Mouse (Mus musculus): ENCODE results near the gene Map3k6. TPM values are rescaled to one million over a fixed set of nuclear protein-coding genes. Genes with fewer than 3 reads are reported as not detected.

Map3k6 gene
- polyA plus RNA-seq, 1 experiment from 2014 or later: 2.3 TPM

DNA sequence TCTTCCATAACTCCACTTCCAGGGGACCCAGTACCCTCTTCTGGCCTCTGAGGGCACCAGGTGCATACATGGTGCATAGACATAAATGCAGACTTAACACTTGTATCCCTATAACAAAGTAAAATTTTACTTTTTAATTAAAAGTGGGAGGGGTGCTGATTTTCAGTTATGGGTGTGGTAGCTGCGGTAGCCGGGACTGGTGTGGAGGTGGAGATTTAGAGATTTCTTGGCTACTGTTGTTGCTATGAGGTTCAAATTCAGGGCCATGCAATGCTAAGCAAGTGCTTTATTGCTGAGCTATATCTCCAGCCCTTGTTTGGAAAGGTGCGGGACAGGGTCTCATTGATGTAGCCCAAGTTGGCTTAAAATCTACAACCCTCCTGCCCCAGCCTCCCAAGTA lies 21.9 kb upstream of the Map3k6 start:
- ATAC-seq (ENCODE audit: extremely low read depth, insufficient number of reproducible peaks, low FRiP score, low TSS enrichment): no peak
- H3K9me3 ChIP-seq: no peaks in the 10 kb centered on the region
- H3K4me3 ChIP-seq: no peak overlapping the region
- no peak overlapping the region for H3K4me2 ChIP-seq
- H3K9ac ChIP-seq: no peak overlapping the region
- H3K4me1 ChIP-seq: peaks cover 9% of the 10 kb centered on the region
- no peaks in the 10 kb centered on the region for H3K36me3 ChIP-seq
- H3K27ac ChIP-seq (replicated peaks): no peak overlapping the region
- WGBS: 82% methylated on average over 3 of the region's 3 CpGs
- H3K27me3 ChIP-seq (replicated peaks): peaks cover 70% of the 10 kb centered on the region

DNA sequence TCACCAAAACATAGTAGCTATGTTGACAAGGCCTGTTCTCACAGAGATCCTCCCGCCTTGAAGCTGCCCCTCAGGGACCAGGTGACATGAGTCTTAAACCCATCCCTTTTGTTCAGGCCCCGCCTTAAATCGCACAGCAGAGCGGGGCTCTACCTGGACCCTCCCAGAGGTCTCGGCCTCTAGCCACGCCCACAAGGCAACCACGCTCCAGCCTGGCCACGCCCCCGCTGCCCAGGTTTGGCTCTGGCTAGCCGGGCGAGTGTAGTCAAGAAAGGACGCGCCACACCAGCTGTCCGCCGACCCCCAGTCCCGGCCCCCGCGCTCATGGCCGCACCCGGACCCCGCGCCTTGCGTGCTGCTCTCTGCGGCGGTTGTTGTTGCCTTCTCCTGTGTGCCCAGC lies 20.0 kb upstream of the Map3k6 start:
- H3K27me3 ChIP-seq (replicated peaks): peaks cover 53% of the 10 kb centered on the region
- H3K4me2 ChIP-seq: peak overlapping the region; percentile 72
- no peaks in the 10 kb centered on the region for H3K36me3 ChIP-seq
- H3K9ac ChIP-seq: peak overlapping the region; percentile 77
- peak overlapping the region; percentile 49 for H3K4me3 ChIP-seq
- H3K27ac ChIP-seq (replicated peaks): no peak overlapping the region
- no peak for ATAC-seq (ENCODE audit: extremely low read depth, insufficient number of reproducible peaks, low FRiP score, low TSS enrichment)
- WGBS: 3% methylated on average over 25 of the region's 25 CpGs
- peaks cover 7% of the 10 kb centered on the region for H3K4me1 ChIP-seq
- H3K9me3 ChIP-seq: no peaks in the 10 kb centered on the region

DNA sequence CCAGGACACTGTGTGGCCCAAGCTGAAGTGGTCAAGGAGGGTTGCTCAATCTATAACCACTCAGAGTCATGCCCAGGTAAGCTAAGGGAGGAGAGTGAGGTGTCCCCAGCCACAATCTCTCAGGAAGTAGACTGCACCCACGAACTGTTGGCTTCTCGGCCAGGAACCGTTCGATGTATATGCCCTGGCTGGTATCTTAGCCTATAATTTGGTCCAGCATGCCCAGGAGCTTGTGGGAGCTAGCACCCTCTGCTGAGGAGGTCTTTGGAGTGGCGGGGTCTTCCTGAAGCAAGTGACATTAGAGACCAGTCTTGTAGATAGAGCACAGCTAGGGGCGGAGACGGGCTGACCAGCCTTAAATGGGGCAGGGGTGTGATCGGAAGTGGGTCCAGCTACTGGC lies 18.9 kb upstream of the Map3k6 start:
- H3K4me1 ChIP-seq: peaks cover 7% of the 10 kb centered on the region
- no peak for ATAC-seq (ENCODE audit: extremely low read depth, insufficient number of reproducible peaks, low FRiP score, low TSS enrichment)
- peaks cover 53% of the 10 kb centered on the region for H3K27me3 ChIP-seq (replicated peaks)
- H3K27ac ChIP-seq (replicated peaks): no peak overlapping the region
- WGBS: 73% methylated on average over 8 of the region's 8 CpGs
- no peak overlapping the region for H3K4me3 ChIP-seq
- no peak overlapping the region for H3K9ac ChIP-seq
- no peak overlapping the region for H3K4me2 ChIP-seq
- no peaks in the 10 kb centered on the region for H3K9me3 ChIP-seq
- H3K36me3 ChIP-seq: no peaks in the 10 kb centered on the region

DNA sequence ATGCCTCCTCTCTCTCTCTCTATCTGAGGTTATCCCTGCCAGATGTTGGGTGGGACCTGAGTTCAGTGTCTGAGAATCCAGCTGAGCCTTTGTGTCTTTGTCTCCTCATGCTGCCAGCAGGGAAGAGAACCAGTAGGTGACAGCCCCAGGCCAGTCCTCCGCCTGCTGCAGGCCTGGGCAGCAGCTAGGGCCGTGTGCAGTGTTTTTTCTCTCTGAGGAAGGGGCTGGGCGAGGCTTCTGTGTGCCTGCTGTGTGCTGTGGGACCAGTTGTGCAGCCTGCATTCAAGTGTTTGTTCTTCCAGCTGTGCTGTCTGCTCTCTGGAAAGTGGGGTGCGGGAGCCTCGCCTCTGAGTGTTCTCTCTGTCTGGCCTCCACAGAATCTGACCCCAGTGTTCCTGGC lies 16.7 kb upstream of the Map3k6 start:
- Histone ChIP-seq H3K27me3 (replicated peaks) (peaks cover 42% of the 10 kb centered on the region), H3K9ac (no peak overlapping the region), H3K4me1 (peaks cover 7% of the 10 kb centered on the region), H3K36me3 (no peaks in the 10 kb centered on the region), H3K9me3 (no peaks in the 10 kb centered on the region), H3K4me3 (no peak overlapping the region), H3K27ac (replicated peaks) (no peak overlapping the region), H3K4me2 (no peak overlapping the region)
- 58% methylated on average over 5 of the region's 5 CpGs for WGBS
- ATAC-seq (ENCODE audit: extremely low read depth, insufficient number of reproducible peaks, low FRiP score, low TSS enrichment): no peak

DNA sequence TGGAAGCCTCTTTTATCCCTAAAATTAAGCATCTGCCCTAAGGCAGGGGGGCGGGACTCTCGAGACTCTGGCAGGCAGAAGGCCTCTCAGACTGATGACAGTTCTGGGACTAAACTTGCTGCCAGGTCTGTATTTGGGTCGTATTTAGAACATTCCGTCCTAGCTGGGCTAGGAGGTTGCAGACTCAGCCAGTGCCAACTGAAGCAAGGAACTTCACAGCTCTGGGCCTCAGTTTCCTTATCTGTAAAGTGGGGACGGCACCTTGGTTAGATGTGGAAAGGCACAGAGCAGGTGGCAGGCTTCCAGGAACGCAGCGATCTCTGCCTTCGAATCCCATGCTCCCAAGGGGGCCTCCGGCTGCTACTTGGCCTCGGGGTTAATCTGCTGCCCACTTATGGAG lies 14.5 kb upstream of the Map3k6 start:
- H3K27ac ChIP-seq (replicated peaks): no peak overlapping the region
- H3K36me3 ChIP-seq: no peaks in the 10 kb centered on the region
- no peaks in the 10 kb centered on the region for H3K9me3 ChIP-seq
- no peak overlapping the region for H3K4me3 ChIP-seq
- ATAC-seq (ENCODE audit: extremely low read depth, insufficient number of reproducible peaks, low FRiP score, low TSS enrichment): no peak
- H3K27me3 ChIP-seq (replicated peaks): peaks cover 22% of the 10 kb centered on the region
- 0 out of 2 replicates have a peak, but pooled peaks cover under 1% of the 10 kb centered on the region for H3K4me1 ChIP-seq
- 59% methylated on average over 10 of the region's 10 CpGs for WGBS
- no peak overlapping the region for H3K4me2 ChIP-seq
- no peak overlapping the region for H3K9ac ChIP-seq

DNA sequence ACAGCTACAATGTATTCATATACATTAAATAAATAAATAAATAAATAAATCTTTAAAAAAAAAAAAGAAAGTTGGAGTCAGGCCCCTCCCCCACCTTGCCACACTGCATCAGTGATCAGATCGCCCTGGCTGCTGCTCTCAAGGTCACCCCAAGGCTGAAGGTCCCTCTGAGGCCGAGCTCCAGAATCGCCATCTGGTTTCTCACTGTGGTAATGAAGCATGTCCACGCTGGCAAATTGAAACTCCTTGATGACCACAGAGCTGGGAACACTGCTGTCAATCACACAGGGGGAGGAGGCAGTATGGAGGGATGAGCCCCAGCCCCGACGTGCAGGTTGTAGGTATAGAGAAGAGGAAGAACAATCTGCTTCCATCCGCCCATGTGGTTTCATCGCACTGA lies 13.0 kb upstream of the Map3k6 start:
- 61% methylated on average over 8 of the region's 8 CpGs for WGBS
- Histone ChIP-seq H3K4me2 (no peak overlapping the region), H3K4me1 (no peaks in the 10 kb centered on the region), H3K36me3 (no peaks in the 10 kb centered on the region), H3K9ac (no peak overlapping the region), H3K9me3 (no peaks in the 10 kb centered on the region), H3K27me3 (replicated peaks) (peaks cover 15% of the 10 kb centered on the region), H3K4me3 (no peak overlapping the region), H3K27ac (replicated peaks) (no peak overlapping the region)
- no peak for ATAC-seq (ENCODE audit: extremely low read depth, insufficient number of reproducible peaks, low FRiP score, low TSS enrichment)

DNA sequence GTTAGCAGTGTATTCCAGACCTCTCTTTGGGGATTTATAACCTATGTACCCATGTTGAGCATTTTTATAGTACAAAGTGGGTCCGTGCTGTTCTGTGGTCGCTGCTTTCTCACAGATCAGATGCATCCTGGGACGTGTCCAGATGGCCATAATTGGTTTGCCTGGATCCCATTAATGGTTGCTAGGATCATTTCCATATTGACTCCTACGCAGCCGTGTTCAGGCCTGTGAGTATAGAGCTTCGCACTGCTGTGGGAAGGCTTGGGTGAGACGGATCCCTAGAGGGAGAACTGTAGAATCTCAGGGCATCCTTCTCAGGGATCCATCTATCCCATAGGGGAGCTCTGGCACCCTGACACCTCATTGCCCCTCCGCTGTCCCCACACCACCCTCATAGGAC lies 11.0 kb upstream of the Map3k6 start:
- no peak for ATAC-seq (ENCODE audit: extremely low read depth, insufficient number of reproducible peaks, low FRiP score, low TSS enrichment)
- Histone ChIP-seq H3K36me3 (no peaks in the 10 kb centered on the region), H3K27me3 (replicated peaks) (peaks cover 20% of the 10 kb centered on the region; the same call in 1 of the 2 replicates), H3K4me3 (no peak overlapping the region), H3K9me3 (no peaks in the 10 kb centered on the region), H3K4me1 (peaks cover 4% of the 10 kb centered on the region; the same call in 1 of the 2 replicates), H3K27ac (replicated peaks) (no peak overlapping the region), H3K9ac (no peak overlapping the region), H3K4me2 (no peak overlapping the region)
- 77% methylated on average over 8 of the region's 8 CpGs for WGBS

DNA sequence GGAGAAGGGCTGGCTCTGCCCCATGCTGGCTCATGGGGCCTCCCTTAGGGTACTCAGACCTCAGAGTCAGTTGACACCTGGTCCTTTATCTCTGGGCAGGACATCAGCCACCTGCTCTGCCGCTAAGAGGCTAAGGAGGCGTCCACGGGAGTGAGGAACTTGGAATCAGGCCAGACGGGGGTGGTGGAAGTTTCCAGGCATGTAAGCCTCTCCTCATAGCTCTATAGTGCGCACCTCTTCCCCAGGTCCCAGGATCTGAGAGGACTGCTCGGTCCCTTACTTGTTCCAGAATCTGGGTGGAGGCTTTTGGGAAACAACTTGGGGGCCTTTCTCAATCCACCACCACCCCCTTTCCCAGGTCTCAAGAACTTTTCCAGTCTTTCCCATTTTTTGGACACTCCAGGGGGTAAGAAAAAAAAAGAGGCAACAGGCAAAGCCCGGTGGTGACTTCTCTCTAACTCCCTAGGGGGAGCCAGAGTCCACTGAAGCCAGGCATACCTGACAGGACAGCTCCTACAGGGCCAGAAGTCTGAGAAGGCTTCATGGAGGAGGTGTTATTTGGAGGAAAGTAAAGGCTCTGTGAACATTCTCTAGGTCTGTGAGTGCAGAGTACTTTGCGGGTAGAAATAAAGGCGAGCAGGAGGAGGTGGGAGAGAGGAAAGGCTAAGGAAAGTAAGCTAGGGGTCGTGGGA lies 7.2 kb upstream of the Map3k6 start:
- no peak overlapping the region for H3K4me3 ChIP-seq
- peaks cover 32% of the 10 kb centered on the region; the same call in 1 of the 2 replicates for H3K27me3 ChIP-seq (replicated peaks)
- H3K4me1 ChIP-seq: peaks cover 9% of the 10 kb centered on the region; the same call in 1 of the 2 replicates
- no peak overlapping the region for H3K4me2 ChIP-seq
- WGBS: 29% methylated on average over 10 of the region's 10 CpGs
- no peak; the same call in 1 of the 2 replicates for ATAC-seq (ENCODE audit: extremely low read depth, insufficient number of reproducible peaks, low FRiP score, low TSS enrichment)
- H3K36me3 ChIP-seq: no peaks in the 10 kb centered on the region
- no peaks in the 10 kb centered on the region for H3K9me3 ChIP-seq
- H3K27ac ChIP-seq (replicated peaks): no peak overlapping the region
- H3K9ac ChIP-seq: no peak overlapping the region

DNA sequence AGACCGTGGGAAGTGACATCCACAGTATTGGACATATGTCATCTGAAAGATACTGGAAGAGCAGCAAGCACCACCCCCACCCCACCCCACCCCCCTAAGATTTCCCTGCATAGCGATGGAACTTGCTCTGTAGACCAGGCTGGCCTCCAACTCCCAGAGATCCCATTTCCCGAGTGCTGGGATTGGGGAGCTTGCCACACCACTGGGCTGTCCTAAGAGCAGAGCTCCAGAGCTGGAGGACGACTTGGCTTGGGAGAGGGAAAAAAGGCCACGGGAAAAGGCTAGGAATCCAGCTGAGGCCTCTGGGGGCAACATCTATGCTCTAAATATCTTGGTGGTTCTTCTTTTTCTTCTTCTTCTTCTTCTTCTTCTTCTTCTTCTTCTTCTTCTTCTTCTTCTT lies 5.8 kb upstream of the Map3k6 start:
- no peak for ATAC-seq (ENCODE audit: extremely low read depth, insufficient number of reproducible peaks, low FRiP score, low TSS enrichment)
- Histone ChIP-seq H3K9ac (no peak overlapping the region), H3K27me3 (replicated peaks) (peaks cover 38% of the 10 kb centered on the region; the same call in 1 of the 2 replicates), H3K27ac (replicated peaks) (no peak overlapping the region), H3K4me2 (no peak overlapping the region), H3K4me1 (peaks cover 9% of the 10 kb centered on the region; the same call in 1 of the 2 replicates), H3K9me3 (no peaks in the 10 kb centered on the region), H3K36me3 (no peaks in the 10 kb centered on the region), H3K4me3 (no peak overlapping the region)
- WGBS: 49% methylated on average over 5 of the region's 5 CpGs

DNA sequence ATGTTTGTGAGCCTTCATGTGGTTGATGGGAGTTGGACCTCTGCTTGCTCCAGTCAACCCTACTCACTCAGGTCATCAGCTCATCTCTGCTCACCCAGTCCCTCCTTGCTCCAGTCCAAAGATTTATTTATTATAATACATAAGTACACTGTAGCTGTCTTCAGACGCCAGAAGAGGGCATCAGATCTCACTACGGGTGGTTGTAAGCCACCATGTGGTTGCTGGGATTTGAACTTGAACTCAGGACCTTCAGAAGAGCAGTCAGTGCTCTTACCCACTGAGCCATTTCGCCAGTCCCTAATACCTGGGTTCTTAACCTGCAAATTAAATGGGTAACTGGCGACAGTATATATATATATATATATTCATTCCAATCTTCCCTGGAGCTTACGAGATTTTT lies 5.2 kb upstream of the Map3k6 start:
- peaks cover 12% of the 10 kb centered on the region for H3K4me1 ChIP-seq
- 76% methylated on average over 5 of the region's 5 CpGs for WGBS
- H3K9ac ChIP-seq: no peak overlapping the region

DNA sequence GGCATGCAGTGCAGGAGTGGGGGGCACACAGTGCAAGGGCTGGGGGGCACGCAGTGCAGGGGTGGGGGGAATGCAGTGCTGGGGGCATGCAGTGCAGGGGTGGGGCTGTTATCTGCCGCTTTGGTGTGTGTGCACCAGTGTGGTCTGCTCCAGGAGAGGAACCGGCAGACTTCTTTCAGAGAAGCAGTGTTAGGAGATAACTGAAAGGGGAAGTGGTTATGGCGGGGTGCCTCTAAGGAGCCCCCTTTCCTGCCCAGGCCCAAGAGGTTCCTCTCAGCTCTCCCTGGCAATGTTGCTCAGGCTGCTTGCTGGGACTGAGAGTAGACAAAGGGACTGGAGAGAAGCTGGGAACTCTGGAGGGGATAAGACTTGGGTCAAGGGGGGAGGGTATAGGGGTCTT lies 2.7 kb upstream of the Map3k6 start:
- H3K27me3 ChIP-seq (replicated peaks): peaks cover 41% of the 10 kb centered on the region
- H3K4me3 ChIP-seq: no peak overlapping the region
- no peak overlapping the region for H3K9ac ChIP-seq
- no peak for ATAC-seq (ENCODE audit: extremely low read depth, insufficient number of reproducible peaks, low FRiP score, low TSS enrichment)
- no peak overlapping the region for H3K4me2 ChIP-seq
- peaks cover 27% of the 10 kb centered on the region for H3K4me1 ChIP-seq
- H3K36me3 ChIP-seq: no peaks in the 10 kb centered on the region
- no peaks in the 10 kb centered on the region for H3K9me3 ChIP-seq
- H3K27ac ChIP-seq (replicated peaks): no peak overlapping the region
- WGBS: 43% methylated on average over 4 of the region's 4 CpGs

More for the DNA sequence above, 5.2 kb upstream of the Map3k6 start:
- peaks cover 40% of the 10 kb centered on the region; the same call in 1 of the 2 replicates for H3K27me3 ChIP-seq (replicated peaks)
- no peaks in the 10 kb centered on the region for H3K9me3 ChIP-seq
- no peak overlapping the region for H3K27ac ChIP-seq (replicated peaks)
- ATAC-seq (ENCODE audit: extremely low read depth, insufficient number of reproducible peaks, low FRiP score, low TSS enrichment): no peak
- no peak overlapping the region for H3K4me3 ChIP-seq
- no peaks in the 10 kb centered on the region for H3K36me3 ChIP-seq
- H3K4me2 ChIP-seq: no peak overlapping the region
